Mouse (Mus musculus): Measurements from ENCODE around the gene Bag5. TPM values are rescaled to one million over a fixed set of nuclear protein-coding genes. Genes with fewer than 3 reads are reported as not detected.

Bag5 gene
- polyA plus RNA-seq, 1 experiment, result 0.63 TPM

GRCm38 (mm10) chr12:111755231-111755630 is 42.2 kb upstream of the Bag5 start:
- H3K27me3 ChIP-seq (ENCODE audit: control insufficient read depth), result peaks cover 28% of the 10 kb centered on the region
- H3K9me3 ChIP-seq (ENCODE audit: control insufficient read depth, low read length), result no peaks in the 10 kb centered on the region
- no peak overlapping the region for H3K4me3 ChIP-seq (replicated peaks)
- TF ChIP-seq TAL1 (IDR thresholded peaks at IDR 0.05; ENCODE audit: low read length) (no peak), GATA1 (IDR thresholded peaks at IDR 0.05; ENCODE audit: low read length) (no peak)
- H3K36me3 ChIP-seq (ENCODE audit: control insufficient read depth), result no peaks in the 10 kb centered on the region
- H3K4me1 ChIP-seq (ENCODE audit: control insufficient read depth), result peaks cover 44% of the 10 kb centered on the region

GRCm38 (mm10) chr12:111754710-111755109 is 41.7 kb upstream of the Bag5 start:
- no peak for TF ChIP-seq GATA1 (IDR thresholded peaks at IDR 0.05; ENCODE audit: low read length)
- no peaks in the 10 kb centered on the region for H3K9me3 ChIP-seq (ENCODE audit: control insufficient read depth, low read length)
- no peaks in the 10 kb centered on the region for H3K36me3 ChIP-seq (ENCODE audit: control insufficient read depth)
- H3K27me3 ChIP-seq (ENCODE audit: control insufficient read depth), result peaks cover 28% of the 10 kb centered on the region
- no peak overlapping the region for H3K4me3 ChIP-seq (replicated peaks)
- H3K4me1 ChIP-seq (ENCODE audit: control insufficient read depth), result peaks cover 39% of the 10 kb centered on the region

- Histone ChIP-seq H3K36me3 (ENCODE audit: control insufficient read depth) (no peaks in the 10 kb centered on the region), H3K9me3 (ENCODE audit: control insufficient read depth, low read length) (no peaks in the 10 kb centered on the region), H3K4me1 (ENCODE audit: control insufficient read depth) (peaks cover 27% of the 10 kb centered on the region), H3K27me3 (ENCODE audit: control insufficient read depth) (peaks cover 28% of the 10 kb centered on the region), H3K4me3 (replicated peaks) (no peak overlapping the region)
- no peak for TF ChIP-seq TAL1 (IDR thresholded peaks at IDR 0.05; ENCODE audit: low read length)
- no peak for TF ChIP-seq GATA1 (IDR thresholded peaks at IDR 0.05; ENCODE audit: low read length)
Measured at GRCm38 (mm10) chr12:111753347-111753746, 40.3 kb upstream of the Bag5 start.

DNA sequence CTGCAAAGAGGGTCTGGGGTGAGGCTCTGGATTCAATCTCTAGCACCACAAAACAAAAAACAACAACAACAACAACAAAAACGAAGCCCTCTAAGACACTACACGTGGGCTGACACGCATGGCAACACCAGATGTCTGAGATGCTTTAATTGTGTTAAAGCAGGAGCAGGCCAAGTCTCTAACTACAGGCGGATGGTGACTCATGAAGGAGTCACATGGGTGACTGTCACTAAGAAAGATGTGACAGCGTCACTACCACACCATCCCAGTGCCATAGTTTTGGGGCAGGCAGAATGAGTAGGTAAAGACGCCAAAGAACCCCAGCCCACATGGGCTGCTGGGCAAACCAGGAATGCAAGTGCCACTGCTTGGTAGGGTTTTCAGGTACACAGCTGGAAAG is 39.4 kb upstream of the Bag5 start:
- TF ChIP-seq GATA1 (IDR thresholded peaks at IDR 0.05; ENCODE audit: low read length), result no peak
- no peak for TF ChIP-seq TAL1 (IDR thresholded peaks at IDR 0.05; ENCODE audit: low read length)
- H3K27me3 ChIP-seq (ENCODE audit: control insufficient read depth), result peaks cover 21% of the 10 kb centered on the region
- H3K4me3 ChIP-seq (replicated peaks), result no peak overlapping the region
- H3K36me3 ChIP-seq (ENCODE audit: control insufficient read depth), result no peaks in the 10 kb centered on the region
- H3K4me1 ChIP-seq (ENCODE audit: control insufficient read depth), result peaks cover 19% of the 10 kb centered on the region
- no peaks in the 10 kb centered on the region for H3K9me3 ChIP-seq (ENCODE audit: control insufficient read depth, low read length)

DNA sequence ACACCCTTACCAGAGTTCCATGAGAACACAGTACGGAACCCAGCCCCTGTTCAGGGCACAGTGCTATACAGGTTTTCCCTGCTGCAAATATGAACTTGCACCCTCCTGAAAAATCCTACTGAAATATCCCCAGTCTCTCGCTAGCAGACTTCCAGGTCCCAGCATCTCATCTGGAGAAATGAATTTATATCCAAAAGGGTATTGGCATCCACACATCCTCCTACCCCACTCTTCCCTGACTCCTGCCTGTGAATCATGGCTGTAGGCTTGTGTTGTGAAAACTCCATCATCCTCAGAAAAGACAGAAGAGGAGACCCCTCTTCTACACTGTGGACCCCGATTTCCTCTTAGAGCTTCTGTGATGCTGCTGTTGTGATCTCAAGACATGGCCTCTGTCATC is 37.7 kb upstream of the Bag5 start:
- Histone ChIP-seq H3K27me3 (ENCODE audit: control insufficient read depth) (peaks cover 4% of the 10 kb centered on the region; the same call in 1 of the 2 replicates), H3K4me1 (ENCODE audit: control insufficient read depth) (peaks cover 25% of the 10 kb centered on the region), H3K9me3 (ENCODE audit: control insufficient read depth, low read length) (no peaks in the 10 kb centered on the region), H3K36me3 (ENCODE audit: control insufficient read depth) (no peaks in the 10 kb centered on the region), H3K4me3 (replicated peaks) (no peak overlapping the region)
- no peak for TF ChIP-seq TAL1 (IDR thresholded peaks at IDR 0.05; ENCODE audit: low read length)

GRCm38 (mm10) chr12:111747421-111747820 is 34.4 kb upstream of the Bag5 start:
- Histone ChIP-seq H3K4me1 (ENCODE audit: control insufficient read depth) (peaks cover 33% of the 10 kb centered on the region), H3K9me3 (ENCODE audit: control insufficient read depth, low read length) (no peaks in the 10 kb centered on the region), H3K27me3 (ENCODE audit: control insufficient read depth) (no peaks in the 10 kb centered on the region), H3K36me3 (ENCODE audit: control insufficient read depth) (no peaks in the 10 kb centered on the region), H3K4me3 (replicated peaks) (no peak overlapping the region)
- TF ChIP-seq TAL1 (IDR thresholded peaks at IDR 0.05; ENCODE audit: low read length) (no peak), GATA1 (IDR thresholded peaks at IDR 0.05; ENCODE audit: low read length) (no peak)

GRCm38 (mm10) chr12:111746091-111746490 is 33.0 kb upstream of the Bag5 start:
- H3K27me3 ChIP-seq (ENCODE audit: control insufficient read depth), result no peaks in the 10 kb centered on the region
- H3K4me1 ChIP-seq (ENCODE audit: control insufficient read depth), result peaks cover 26% of the 10 kb centered on the region
- no peak overlapping the region for H3K4me3 ChIP-seq (replicated peaks)
- H3K36me3 ChIP-seq (ENCODE audit: control insufficient read depth), result no peaks in the 10 kb centered on the region
- TF ChIP-seq GATA1 (IDR thresholded peaks at IDR 0.05; ENCODE audit: low read length), result no peak
- no peak for TF ChIP-seq TAL1 (IDR thresholded peaks at IDR 0.05; ENCODE audit: low read length)
- no peaks in the 10 kb centered on the region for H3K9me3 ChIP-seq (ENCODE audit: control insufficient read depth, low read length)

- no peaks in the 10 kb centered on the region for H3K27me3 ChIP-seq (ENCODE audit: control insufficient read depth)
- no peaks in the 10 kb centered on the region for H3K9me3 ChIP-seq (ENCODE audit: control insufficient read depth, low read length)
- H3K4me1 ChIP-seq (ENCODE audit: control insufficient read depth), result peaks cover 25% of the 10 kb centered on the region
- TF ChIP-seq TAL1 (IDR thresholded peaks at IDR 0.05; ENCODE audit: low read length), result no peak
- TF ChIP-seq GATA1 (IDR thresholded peaks at IDR 0.05; ENCODE audit: low read length), result no peak
- no peak overlapping the region for H3K4me3 ChIP-seq (replicated peaks)
- no peaks in the 10 kb centered on the region for H3K36me3 ChIP-seq (ENCODE audit: control insufficient read depth)
Measured at GRCm38 (mm10) chr12:111745274-111745673, 32.2 kb upstream of the Bag5 start.

DNA sequence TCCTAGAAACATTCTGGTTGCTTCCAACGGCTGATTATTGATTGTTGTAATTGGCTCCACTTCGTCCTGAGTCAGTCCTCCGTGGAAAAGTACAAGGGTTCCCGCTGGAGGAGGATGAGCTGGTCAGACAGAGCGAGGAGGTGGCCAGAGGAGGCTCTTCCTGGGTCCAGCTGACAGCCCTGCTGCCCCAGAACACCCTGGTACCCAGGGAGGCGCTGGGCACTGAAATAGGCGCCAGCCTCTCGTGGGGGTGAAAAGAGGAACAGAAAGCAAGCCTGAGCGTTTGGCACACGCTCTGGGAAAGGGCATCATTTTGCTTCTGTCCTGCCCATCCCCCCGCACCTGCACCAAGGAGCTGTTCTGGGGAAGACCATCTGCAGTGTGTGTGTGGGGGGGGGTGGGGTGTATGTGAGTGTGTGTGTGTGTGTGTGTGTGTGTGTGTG is 30.9 kb upstream of the Bag5 start:
- peaks cover 25% of the 10 kb centered on the region for H3K4me1 ChIP-seq (ENCODE audit: control insufficient read depth)
- H3K4me3 ChIP-seq (replicated peaks), result no peak overlapping the region
- H3K27me3 ChIP-seq (ENCODE audit: control insufficient read depth), result no peaks in the 10 kb centered on the region
- TF ChIP-seq TAL1 (IDR thresholded peaks at IDR 0.05; ENCODE audit: low read length), result no peak
- TF ChIP-seq GATA1 (IDR thresholded peaks at IDR 0.05; ENCODE audit: low read length), result no peak
- no peaks in the 10 kb centered on the region for H3K9me3 ChIP-seq (ENCODE audit: control insufficient read depth, low read length)
- H3K36me3 ChIP-seq (ENCODE audit: control insufficient read depth), result no peaks in the 10 kb centered on the region

GRCm38 (mm10) chr12:111743419-111743818 is 30.4 kb upstream of the Bag5 start:
- Histone ChIP-seq H3K4me1 (ENCODE audit: control insufficient read depth) (peaks cover 25% of the 10 kb centered on the region), H3K27me3 (ENCODE audit: control insufficient read depth) (no peaks in the 10 kb centered on the region), H3K36me3 (ENCODE audit: control insufficient read depth) (no peaks in the 10 kb centered on the region), H3K4me3 (replicated peaks) (no peak overlapping the region), H3K9me3 (ENCODE audit: control insufficient read depth, low read length) (no peaks in the 10 kb centered on the region)
- TF ChIP-seq GATA1 (IDR thresholded peaks at IDR 0.05; ENCODE audit: low read length) (no peak), TAL1 (IDR thresholded peaks at IDR 0.05; ENCODE audit: low read length) (no peak)
